Mouse (Mus musculus) C2C12 (cell line): Measurements from ENCODE around the gene Agap1.

Source experiments
- CEBPB ChIP-seq: IDR thresholded peaks from one replicate; pipeline ENCODE4 v1.6.1; 2011; ENCODE audit warnings: low read depth, mild to moderate bottlenecking, control low read depth, moderate library complexity
- CTCF ChIP-seq: IDR thresholded peaks from one replicate; pipeline ENCODE4 v1.5.1; 2011; ENCODE audit not compliant: control insufficient read depth, insufficient read depth, insufficient read length
- FOSL1 ChIP-seq: IDR thresholded peaks from one replicate; pipeline ENCODE4 v1.8.0; 2011; ENCODE audit warnings: mild to moderate bottlenecking, low read length; ENCODE audit not compliant: poor library complexity, insufficient read depth, severe bottlenecking
- MAX ChIP-seq: IDR thresholded peaks from one replicate; pipeline ENCODE4 v1.6.1; 2011; ENCODE audit warnings: mild to moderate bottlenecking, control low read depth
- MYOG ChIP-seq: IDR thresholded peaks from one replicate; pipeline ENCODE4 v1.6.1; 2011; ENCODE audit not compliant: control insufficient read depth, insufficient read length; ENCODE audit errors: extremely low read depth
- USF1 ChIP-seq: IDR thresholded peaks from one replicate; pipeline ENCODE4 v1.6.1; 2011; ENCODE audit warnings: low read depth, mild to moderate bottlenecking, control low read depth, moderate library complexity

DNA sequence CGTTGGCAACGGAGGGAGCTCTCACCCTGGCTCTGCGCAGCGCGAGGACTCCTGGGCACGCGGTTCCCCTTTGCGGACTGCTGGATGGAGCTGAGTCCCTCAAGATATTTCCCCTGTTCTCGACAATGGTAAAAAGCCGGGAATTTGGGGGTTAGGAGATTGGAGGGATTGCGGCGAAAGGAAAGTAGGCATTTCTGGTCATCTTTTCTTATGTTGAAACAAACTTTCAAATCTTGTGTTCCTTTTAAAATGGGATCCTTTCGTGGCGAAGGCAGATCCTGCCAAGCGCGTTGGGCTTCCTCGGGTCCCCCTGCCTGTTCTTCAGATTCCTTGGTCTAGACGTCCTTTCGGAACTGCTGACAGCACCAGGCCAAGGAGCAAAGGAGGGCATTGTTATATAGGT is 477.4 kb downstream of the Agap1 start:
- TF ChIP-seq CTCF (no peak), MAX (no peak), USF1 (no peak), CEBPB (no peak), MYOG (no peak), FOSL1 (no peak)
